Mouse (Mus musculus): Measurements from ENCODE around the gene Pik3r2.

- TF ChIP-seq REST (IDR thresholded peaks at IDR 0.05; ENCODE audit: insufficient read depth, insufficient read length) (no peak), POLR2A (IDR thresholded peaks at IDR 0.05; ENCODE audit: insufficient read length, low read depth) (no peak), TCF12 (IDR thresholded peaks at IDR 0.05; ENCODE audit: insufficient read depth, poor library complexity, severe bottlenecking) (no peak), MAX (IDR thresholded peaks at IDR 0.05; ENCODE audit: low read depth) (no peak), TCF3 (IDR thresholded peaks at IDR 0.05; ENCODE audit: insufficient read length, low read depth) (no peak), CEBPB (IDR thresholded peaks at IDR 0.05; ENCODE audit: insufficient read depth, poor library complexity, severe bottlenecking) (no peak), E2F4 (IDR thresholded peaks at IDR 0.05; ENCODE audit: insufficient read depth) (no peak), MYOD1 (IDR thresholded peaks at IDR 0.05; ENCODE audit: control insufficient read depth in 1 of 3, insufficient read length in 2 of 3, low read depth in 2 of 3) (peak in 2 of 3 experiments; percentile 22 to 42), SRF (IDR thresholded peaks at IDR 0.05; ENCODE audit: control insufficient read depth, insufficient read length, low read depth) (no peak), USF1 (IDR thresholded peaks at IDR 0.05; ENCODE audit: low read depth) (no peak), POLR2AphosphoS2 (IDR thresholded peaks at IDR 0.05; ENCODE audit: insufficient read length, low read depth) (no peak), MYOG (IDR thresholded peaks at IDR 0.05; ENCODE audit: control insufficient read depth in 1 of 3, insufficient read depth in 1 of 3, insufficient read length in 2 of 3, low read depth in 2 of 3) (peak in 1 of 3 experiments; percentile 1)
Observed at GRCm38 (mm10) chr8:70747211-70747890, 29.2 kb downstream of the Pik3r2 start.
